Mouse (Mus musculus) urinary bladder, postnatal 14 days (tissue): Measurements from ENCODE around the gene Lce3e.

Experiments
- DNase-seq: peaks from one replicate; pipeline ENCODE4 v3.0.0; 2021; ENCODE audit warnings: low spot score

Gene Lce3e

DNA sequence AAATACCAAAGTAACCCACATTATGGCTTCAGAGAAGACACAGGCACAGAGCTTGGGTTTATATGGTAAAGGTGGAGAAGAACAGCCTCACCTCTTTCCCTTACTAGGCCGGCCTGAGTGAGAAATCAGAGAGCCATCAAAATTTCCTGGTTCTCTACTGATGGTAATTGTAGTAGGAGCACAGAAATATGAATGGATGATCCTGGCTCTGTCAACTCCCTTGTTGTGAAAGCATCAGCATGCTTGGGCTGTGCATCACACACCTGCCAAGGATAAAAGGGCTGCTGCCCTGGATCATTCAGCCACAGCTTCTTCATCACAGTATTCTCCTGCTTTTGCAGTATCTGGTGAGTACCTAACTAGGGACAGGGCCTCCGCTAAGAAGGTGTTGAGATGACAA lies at the start of gene Lce3e:
Gene Lce3e, plus strand, starts transcription at position 301 of the 400 bp plus-strand sequence.
- DNase-seq: no peak

GRCm38 (mm10) chr3:92920364-92920763 lies 46.5 kb upstream of the Lce3e start:
- DNase-seq: peak; percentile 61

- DNase-seq: no peak
These were observed 40.7 kb upstream of the Lce3e start, which contains the start of gene Lce3a for GRCm38 (mm10) chr3:92926130-92926529. Gene Lce3a (minus strand): TSS chr3:92926230.

DNA sequence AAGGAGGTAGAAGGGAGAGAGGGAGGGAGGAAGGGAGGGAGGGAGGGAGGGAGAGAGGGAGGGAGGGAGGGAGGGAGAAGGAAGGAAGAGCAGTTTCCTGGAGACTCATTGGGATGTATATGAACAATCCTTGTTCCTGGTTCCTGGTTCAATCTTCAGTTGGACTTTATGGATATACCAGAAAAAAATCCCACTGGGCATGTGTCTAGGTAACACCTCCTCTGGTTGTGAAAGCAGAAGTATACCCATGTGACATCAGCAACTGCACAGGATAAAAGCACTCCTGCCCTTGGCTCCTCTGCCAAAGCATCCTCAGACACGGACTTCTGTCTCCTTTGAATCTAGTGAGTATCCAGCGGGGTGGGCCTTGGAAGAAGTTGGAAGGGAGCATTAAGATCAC lies 34.2 kb upstream of the Lce3e start, which contains the start of gene Lce3b:
Gene Lce3b, plus strand, starts transcription at position 301 of the 400 bp plus-strand sequence.
- no peak for DNase-seq

- no peak for DNase-seq
These were observed 22.7 kb upstream of the Lce3e start, which contains the start of gene Lce3c for GRCm38 (mm10) chr3:92944186-92944585. Gene Lce3c (plus strand): TSS chr3:92944486.

DNA sequence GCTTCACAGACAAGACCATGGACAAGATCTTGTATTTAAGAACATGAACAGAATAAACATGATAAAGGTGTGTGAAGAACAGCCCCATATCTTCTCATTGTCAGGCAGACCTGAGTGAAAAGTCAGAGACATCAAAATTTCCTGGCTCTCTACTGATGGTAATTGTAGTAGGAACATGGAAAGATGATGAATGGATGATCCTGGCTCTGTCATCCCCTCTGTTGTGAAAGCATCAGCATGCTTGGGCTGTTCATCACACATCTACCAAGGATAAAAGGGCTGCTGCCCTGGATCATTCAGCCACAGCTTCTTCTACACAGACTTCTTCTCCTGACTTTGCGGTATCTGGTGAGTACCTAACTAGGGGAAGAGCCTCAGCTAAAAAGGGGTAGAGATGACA lies 9.8 kb upstream of the Lce3e start, which contains the start of gene Lce3d:
Gene Lce3d, plus strand, starts transcription at position 301 of the 400 bp plus-strand sequence.
- no peak for DNase-seq

DNA sequence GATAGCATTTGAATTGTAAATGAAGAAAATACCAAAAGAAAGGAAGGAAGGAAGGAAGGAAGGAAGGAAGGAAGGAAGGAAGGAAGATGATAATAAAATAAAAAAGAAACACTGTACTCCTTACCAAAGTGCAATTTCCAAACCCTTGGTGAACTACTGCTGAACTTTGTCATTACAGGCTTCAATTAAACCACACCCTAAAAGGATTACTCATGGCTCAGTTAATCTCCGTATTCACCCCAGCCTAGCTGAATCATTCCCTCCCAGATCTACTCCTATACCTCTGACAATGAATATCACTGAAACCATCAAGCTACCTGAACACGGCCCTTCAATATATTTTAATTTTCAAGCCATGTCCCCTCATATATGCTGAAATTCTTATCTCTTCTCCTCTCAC lies 11.6 kb downstream of the Lce3e start:
- no peak for DNase-seq

GRCm38 (mm10) chr3:92991926-92992325 lies 25.1 kb downstream of the Lce3e start, which contains the start of gene Lce3f:
Gene Lce3f (plus strand): TSS chr3:92992226.
- no peak for DNase-seq

- peak; percentile 76 for DNase-seq
These were observed 31.8 kb downstream of the Lce3e start for GRCm38 (mm10) chr3:92998691-92999090.

GRCm38 (mm10) chr3:93000621-93001020 lies 33.8 kb downstream of the Lce3e start:
- DNase-seq: no peak

GRCm38 (mm10) chr3:93002843-93003242 lies 36.0 kb downstream of the Lce3e start:
- no peak for DNase-seq

- peak; percentile 34 for DNase-seq
These were observed 47.5 kb downstream of the Lce3e start for GRCm38 (mm10) chr3:93014378-93014801.

DNA sequence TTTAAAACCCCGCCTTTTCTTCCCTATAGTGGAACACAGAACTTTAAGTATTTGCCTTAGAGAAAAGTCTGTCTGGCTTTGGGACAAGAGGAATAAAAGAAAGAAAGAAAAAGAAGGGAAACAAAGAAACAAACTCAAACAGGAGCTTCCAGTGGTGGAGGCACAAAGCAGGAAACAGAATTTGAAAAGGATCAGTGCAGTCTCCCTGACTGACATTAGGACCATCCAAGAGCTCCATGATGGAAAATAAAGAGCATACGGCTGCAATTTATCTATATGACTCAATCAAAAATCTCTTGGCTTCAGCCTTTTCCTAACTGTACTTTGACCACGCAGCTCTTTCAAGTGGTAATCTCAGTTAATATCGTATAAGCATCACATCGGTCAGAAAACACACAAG lies 48.0 kb downstream of the Lce3e start:
- no peak for DNase-seq

GRCm38 (mm10) chr3:93015460-93016104 lies 48.7 kb downstream of the Lce3e start, which contains the start of gene Crct1:
Gene Crct1 (minus strand): TSS chr3:93015687.
- no peak for DNase-seq
